Mouse (Mus musculus) neural tube, embryonic 11.5 days (tissue): ENCODE measurements around the gene Lrrc75b. TPM values are rescaled to one million over a fixed set of nuclear protein-coding genes. Genes with fewer than 3 reads are reported as not detected.
"Not testable (repeated sequence)": the region's sequence is repeated elsewhere in the genome, so short reads cannot be mapped to it uniquely, and the experiment has no call there.

Source experiments
- ATAC-seq: fragments of 200-750 bp; cut with Nextera tagmentation; 2 replicates; pipeline ENCODE4 v1.8.0; 2017; ENCODE audit warnings: moderate number of reproducible peaks, mild to moderate bottlenecking, moderate TSS enrichment, moderate library complexity; ENCODE audit not compliant: insufficient read depth, low FRiP score, low TSS enrichment
- DNase-seq: peaks from one replicate; pipeline ENCODE4 v3.0.0-alpha.2; 2015; ENCODE audit warnings: low spot score
- H3K27ac ChIP-seq: fragments of 300-500 bp; sonication (generic); 2 replicates; pipeline ENCODE4 v1.5.1; 2014; ENCODE audit warnings: low read depth, mild to moderate bottlenecking, low read length
- H3K27me3 ChIP-seq: fragments of 300-500 bp; sonication (generic); 2 replicates; pipeline ENCODE4 v1.6.1; 2014; ENCODE audit warnings: mild to moderate bottlenecking, low read length, mixed read lengths; ENCODE audit not compliant: control insufficient read depth, insufficient read depth
- H3K36me3 ChIP-seq: fragments of 300-500 bp; sonication (generic); 2 replicates; pipeline ENCODE4 v1.6.1; 2014; ENCODE audit warnings: mild to moderate bottlenecking, low read length, moderate library complexity, mixed read lengths; ENCODE audit not compliant: control insufficient read depth, insufficient read depth
- H3K4me1 ChIP-seq: fragments of 300-500 bp; sonication (generic); 2 replicates; pipeline ENCODE4 v1.6.1; 2014; ENCODE audit warnings: low read length, mixed read lengths; ENCODE audit not compliant: control insufficient read depth, insufficient read depth
- H3K4me2 ChIP-seq: fragments of 300-500 bp; sonication (generic); 2 replicates; pipeline ENCODE4 v1.6.1; 2014; ENCODE audit warnings: low read depth, mild to moderate bottlenecking, moderate library complexity
- H3K4me3 ChIP-seq: fragments of 300-500 bp; sonication (generic); 2 replicates; pipeline ENCODE4 v1.5.1; 2014; ENCODE audit warnings: low read depth, low read length
- H3K9ac ChIP-seq: fragments of 300-500 bp; sonication (generic); 2 replicates; pipeline ENCODE4 v1.6.1; 2014; ENCODE audit warnings: mild to moderate bottlenecking, low read length
- H3K9me3 ChIP-seq: fragments of 300-500 bp; sonication (generic); 2 replicates; pipeline ENCODE4 v1.6.1; 2016; ENCODE audit warnings: low read length; ENCODE audit not compliant: control insufficient read depth
- WGBS: fragments of 180-500 bp; shearing (Covaris S2); extraction: QIAGEN DNeasy Blood & Tissue Kit; methylation state at CpG from one replicate; pipeline ENCODE4 v1.1.7; 2014; 5-methylcytosine and 5-hydroxymethylcytosine counted together
- polyA plus RNA-seq: library from polyadenylated mRNA; unstranded; fragments of >200 nt; fragmentation: Nextera tagmentation; extraction: Ambion mirVana; gene quantifications from 2 replicates; pipeline ENCODE4 v1.2.1, GENCODE M21; 2014

Lrrc75b gene
- polyA plus RNA-seq, 1 experiment from 2014 or later: 6.6 TPM

GRCm38 (mm10) chr10:75534934-75535333 lies 25.2 kb downstream of the Lrrc75b start:
- Histone ChIP-seq H3K4me3 (no peak overlapping the region), H3K27me3 (no peaks in the 10 kb centered on the region), H3K9me3 (no peaks in the 10 kb centered on the region), H3K36me3 (peaks cover 15% of the 10 kb centered on the region), H3K4me2 (no peak overlapping the region), H3K4me1 (no peaks in the 10 kb centered on the region), H3K9ac (no peak overlapping the region), H3K27ac (no peak overlapping the region)
- no peak for ATAC-seq
- no peak for DNase-seq
- 95% methylated on average over 8 of the region's 8 CpGs for WGBS

- peaks cover 15% of the 10 kb centered on the region for H3K36me3 ChIP-seq
These were observed 25.9 kb downstream of the Lrrc75b start for GRCm38 (mm10) chr10:75534216-75534615.

GRCm38 (mm10) chr10:75531532-75532090 lies 28.5 kb downstream of the Lrrc75b start:
- WGBS: 92% methylated on average over 9 of the region's 9 CpGs
- no peaks in the 10 kb centered on the region for H3K27me3 ChIP-seq
- H3K9me3 ChIP-seq: no peaks in the 10 kb centered on the region
- no peak overlapping the region for H3K27ac ChIP-seq
- no peak overlapping the region for H3K4me3 ChIP-seq
- no peak overlapping the region for H3K4me2 ChIP-seq
- DNase-seq: no peak
- H3K36me3 ChIP-seq: peaks cover 15% of the 10 kb centered on the region
- H3K9ac ChIP-seq: no peak overlapping the region
- ATAC-seq: no peak
- no peaks in the 10 kb centered on the region for H3K4me1 ChIP-seq

More at GRCm38 (mm10) chr10:75534216-75534615, 25.9 kb downstream of the Lrrc75b start:
- Histone ChIP-seq H3K4me1 (no peaks in the 10 kb centered on the region), H3K27ac (no peak overlapping the region), H3K9ac (no peak overlapping the region), H3K9me3 (no peaks in the 10 kb centered on the region), H3K4me3 (no peak overlapping the region), H3K4me2 (no peak overlapping the region), H3K27me3 (no peaks in the 10 kb centered on the region)
- ATAC-seq: no peak
- 93% methylated on average over 8 of the region's 8 CpGs for WGBS
- no peak for DNase-seq

GRCm38 (mm10) chr10:75530322-75530721 lies 29.8 kb downstream of the Lrrc75b start:
- ATAC-seq (no peak), DNase-seq (no peak)
- Histone ChIP-seq H3K27ac (no peak overlapping the region), H3K27me3 (no peaks in the 10 kb centered on the region), H3K36me3 (peaks cover 15% of the 10 kb centered on the region; the same call in 1 of the 2 replicates), H3K4me1 (no peaks in the 10 kb centered on the region), H3K9ac (no peak overlapping the region), H3K4me3 (no peak overlapping the region), H3K9me3 (no peaks in the 10 kb centered on the region), H3K4me2 (no peak overlapping the region)
- 91% methylated on average over 2 of the region's 2 CpGs for WGBS

GRCm38 (mm10) chr10:75525450-75525849 lies 34.7 kb downstream of the Lrrc75b start:
- H3K27me3 ChIP-seq, H3K9me3 ChIP-seq, H3K4me2 ChIP-seq, H3K4me1 ChIP-seq, ATAC-seq, H3K4me3 ChIP-seq, DNase-seq, H3K9ac ChIP-seq, H3K27ac ChIP-seq: not testable (repeated sequence)
- peaks cover 10% of the 10 kb centered on the region for H3K36me3 ChIP-seq
- 95% methylated on average over 9 of the region's 9 CpGs for WGBS

GRCm38 (mm10) chr10:75521643-75522042 lies 38.5 kb downstream of the Lrrc75b start:
- Histone ChIP-seq H3K4me2 (no peak overlapping the region), H3K4me1 (peaks cover 10% of the 10 kb centered on the region), H3K9ac (no peak overlapping the region), H3K4me3 (no peak overlapping the region), H3K36me3 (peaks cover 10% of the 10 kb centered on the region), H3K9me3 (no peaks in the 10 kb centered on the region), H3K27ac (no peak overlapping the region), H3K27me3 (no peaks in the 10 kb centered on the region)
- no peak for ATAC-seq
- WGBS: 94% methylated on average over 4 of the region's 4 CpGs
- DNase-seq: no peak

GRCm38 (mm10) chr10:75520581-75520980 lies 39.5 kb downstream of the Lrrc75b start:
- no peak overlapping the region for H3K4me2 ChIP-seq
- no peak overlapping the region for H3K4me3 ChIP-seq
- peaks cover 7% of the 10 kb centered on the region for H3K36me3 ChIP-seq
- H3K9me3 ChIP-seq: no peaks in the 10 kb centered on the region
- H3K27ac ChIP-seq: no peak overlapping the region
- no peak overlapping the region for H3K9ac ChIP-seq
- ATAC-seq (no peak), DNase-seq (no peak)
- peaks cover 18% of the 10 kb centered on the region for H3K4me1 ChIP-seq
- WGBS: 91% methylated on average over 5 of the region's 5 CpGs
- H3K27me3 ChIP-seq: no peaks in the 10 kb centered on the region

- under 1% methylated on average over 20 of the region's 20 CpGs for WGBS
- Histone ChIP-seq H3K9me3 (no peaks in the 10 kb centered on the region), H3K27ac (peak within 1 kb of the TSS; percentile 94), H3K27me3 (no peaks in the 10 kb centered on the region), H3K36me3 (peaks cover 4% of the 10 kb centered on the region), H3K4me2 (peak within 1 kb of the TSS; percentile 92), H3K4me3 (peak within 1 kb of the TSS; percentile 89), H3K9ac (peak within 1 kb of the TSS; percentile 86), H3K4me1 (peaks cover 18% of the 10 kb centered on the region)
- peak; percentile 89 for ATAC-seq
- DNase-seq: peak; percentile 97
These were observed 42.4 kb downstream of the Lrrc75b start, which contains the start of gene Gucd1 for GRCm38 (mm10) chr10:75517758-75518143. TSS of gene Gucd1 (minus strand) at chr10:75517972.

GRCm38 (mm10) chr10:75517073-75517757 lies 42.9 kb downstream of the Lrrc75b start, which contains the start of gene Snrpd3:
TSS of gene Snrpd3 (plus strand) at chr10:75517551.
- H3K4me2 ChIP-seq: peak within 1 kb of the TSS; percentile 92
- peaks cover 4% of the 10 kb centered on the region for H3K36me3 ChIP-seq
- under 1% methylated on average over 40 of the region's 52 CpGs for WGBS
- H3K9me3 ChIP-seq: no peaks in the 10 kb centered on the region
- peak within 1 kb of the TSS; percentile 94 for H3K27ac ChIP-seq
- peak; percentile 93 for ATAC-seq
- H3K4me1 ChIP-seq: peaks cover 18% of the 10 kb centered on the region
- no peaks in the 10 kb centered on the region for H3K27me3 ChIP-seq
- peak; percentile 96 for DNase-seq
- H3K4me3 ChIP-seq: peak within 1 kb of the TSS; percentile 89
- H3K9ac ChIP-seq: peak within 1 kb of the TSS; percentile 86
